Mouse (Mus musculus) lung, postnatal 10 days (tissue): ENCODE results near the gene Mapk10.
A peak's percentile ranks its signal among the peaks of the same experiment; 100 is the strongest.

Experiments used
- DNase-seq: peaks from one replicate; pipeline ENCODE4 v3.0.0; 2021

The Mapk10 gene

GRCm38 (mm10) chr5:103211101-103211848 lies at the start of gene Mapk10:
TSS of gene Mapk10 (minus strand) at chr5:103211334.
- peak; percentile 64 for DNase-seq

- no peak for DNase-seq
Observed at GRCm38 (mm10) chr5:103256144-103256543, 45.0 kb upstream of the Mapk10 start.

- no peak for DNase-seq
Observed at GRCm38 (mm10) chr5:103242430-103242829, 31.3 kb upstream of the Mapk10 start.

GRCm38 (mm10) chr5:103231822-103232221 lies 20.7 kb upstream of the Mapk10 start:
- DNase-seq: no peak

- DNase-seq: no peak
Observed at GRCm38 (mm10) chr5:103230334-103230733, 19.2 kb upstream of the Mapk10 start.

- DNase-seq: no peak
Observed at GRCm38 (mm10) chr5:103229321-103229720, 18.2 kb upstream of the Mapk10 start.

- no peak for DNase-seq
Observed at GRCm38 (mm10) chr5:103221997-103222396, 10.9 kb upstream of the Mapk10 start.

GRCm38 (mm10) chr5:103210644-103211043 lies 490 bp downstream of the Mapk10 start:
- DNase-seq: no peak

- no peak for DNase-seq
Observed at GRCm38 (mm10) chr5:103210018-103210417, 1.1 kb downstream of the Mapk10 start.

- DNase-seq: no peak
Observed at GRCm38 (mm10) chr5:103209486-103209885, 1.6 kb downstream of the Mapk10 start.

GRCm38 (mm10) chr5:103208869-103209268 lies 2.3 kb downstream of the Mapk10 start:
- DNase-seq: no peak

- no peak for DNase-seq
Observed at GRCm38 (mm10) chr5:103208021-103208511, 3.1 kb downstream of the Mapk10 start.

GRCm38 (mm10) chr5:103197796-103198325 lies 13.3 kb downstream of the Mapk10 start:
- no peak for DNase-seq

- DNase-seq: no peak
Observed at GRCm38 (mm10) chr5:103194549-103194948, 16.6 kb downstream of the Mapk10 start.

- no peak for DNase-seq
Observed at GRCm38 (mm10) chr5:103193700-103194099, 17.4 kb downstream of the Mapk10 start.

- DNase-seq: no peak
Observed at GRCm38 (mm10) chr5:103191577-103191976, 19.6 kb downstream of the Mapk10 start.

- DNase-seq: no peak
Observed at GRCm38 (mm10) chr5:103184256-103184655, 26.9 kb downstream of the Mapk10 start.

GRCm38 (mm10) chr5:103181622-103182021 lies 29.5 kb downstream of the Mapk10 start:
- no peak for DNase-seq

- no peak for DNase-seq
Observed at GRCm38 (mm10) chr5:103177010-103177409, 34.1 kb downstream of the Mapk10 start.

- no peak for DNase-seq
Observed at GRCm38 (mm10) chr5:103175989-103176388, 35.1 kb downstream of the Mapk10 start.

GRCm38 (mm10) chr5:103174607-103175006 lies 36.5 kb downstream of the Mapk10 start:
- no peak for DNase-seq

- no peak for DNase-seq
Observed at GRCm38 (mm10) chr5:103171207-103171606, 39.9 kb downstream of the Mapk10 start.

GRCm38 (mm10) chr5:103167371-103167770 lies 43.8 kb downstream of the Mapk10 start:
- no peak for DNase-seq

- no peak for DNase-seq
Observed at GRCm38 (mm10) chr5:103166755-103167154, 44.4 kb downstream of the Mapk10 start.

- no peak for DNase-seq
Observed at GRCm38 (mm10) chr5:103164022-103164421, 47.1 kb downstream of the Mapk10 start.
